Comparison of ENCODE assay signal across 28 mouse cellular contexts in genomic region chr9:45301771-45302170, GRCm38 (mm10). TPM values are rescaled to one million over a fixed set of nuclear protein-coding genes. Genes with fewer than 3 reads are reported as not detected.
"Had no signal": no experiment of that assay in that cellular context is flagged by ENCODE, and none has a peak within 500 bp of the region (broad histone marks: within the 10 kb centered on the region; RNA-seq: fewer than 3 reads in every experiment).

No protein-coding gene starts in this region.

- H3K4me1 ChIP-seq: limb, embryonic 12.5 days had no signal

- H3K27me3 ChIP-seq: hindbrain, embryonic 15.5 days; limb, embryonic 12.5 days; liver, embryonic 13.5 days had no signal

- H3K9ac ChIP-seq: heart, embryonic 13.5 days; heart, embryonic 15.5 days; hindbrain, embryonic 13.5 days; hindbrain, embryonic 15.5 days; limb, embryonic 12.5 days; liver, embryonic 13.5 days had no signal

- H3K4me2 ChIP-seq: heart, embryonic 11.5 days; heart, embryonic 13.5 days; heart, embryonic 15.5 days; hindbrain, embryonic 15.5 days; limb, embryonic 12.5 days; liver, embryonic 11.5 days; liver, embryonic 13.5 days had no signal

- H3K36me3 ChIP-seq: heart, embryonic 13.5 days; heart, embryonic 15.5 days; hindbrain, embryonic 10.5 days; hindbrain, embryonic 13.5 days; hindbrain, embryonic 15.5 days; limb, embryonic 10.5 days; limb, embryonic 12.5 days; liver, embryonic 13.5 days had no signal

- ATAC-seq: hindbrain, postnatal 0 days had no signal

- H3K9me3 ChIP-seq: heart, embryonic 13.5 days; heart, embryonic 15.5 days; hindbrain, embryonic 10.5 days; hindbrain, embryonic 13.5 days; hindbrain, embryonic 15.5 days; limb, embryonic 10.5 days; liver, embryonic 13.5 days had no signal

- H3K27ac ChIP-seq: heart, adult 2 months; heart, embryonic 13.5 days; heart, embryonic 15.5 days; layer of hippocampus, adult 2 months; left cerebral cortex, adult 2 months; limb, embryonic 12.5 days; liver, embryonic 13.5 days had no signal

- DNase-seq: gastrocnemius, postnatal 14 days; gastrocnemius, postnatal 36 days; heart, adult 11 months; heart, adult 2 months; heart, postnatal 4 days; kidney, adult 11 months; kidney, adult 2 months; kidney, postnatal 10 days; kidney, postnatal 25 days; kidney, postnatal 4 days; liver; liver, embryonic 13.5 days had no signal

- H3K4me3 ChIP-seq: heart, adult 2 months; heart, embryonic 13.5 days; heart, embryonic 15.5 days; hindbrain, embryonic 10.5 days; hindbrain, embryonic 13.5 days; hindbrain, embryonic 15.5 days; layer of hippocampus, adult 2 months; left cerebral cortex, adult 2 months; limb, embryonic 10.5 days; limb, embryonic 12.5 days; liver, embryonic 13.5 days had no signal

RNA-seq across cellular contexts. Expression of gene Tmprss13, which starts 17.1 kb away (rescaled TPM):
- total RNA-seq: hindbrain, postnatal 0 days; layer of hippocampus, adult 2 months; layer of hippocampus, postnatal 10 days; layer of hippocampus, postnatal 25 days; left cerebral cortex, adult 2 months; left cerebral cortex, postnatal 14 days; left cerebral cortex, postnatal 36 days had no signal
- polyA plus RNA-seq: heart, embryonic 13.5 days; hindbrain, embryonic 13.5 days; hindbrain, embryonic 15.5 days; hindbrain, postnatal 0 days; liver, embryonic 13.5 days had no signal
